Mouse (Mus musculus) adrenal gland, postnatal 4 days (tissue): ENCODE results near the gene Clec11a. TPM values are rescaled to one million over a fixed set of nuclear protein-coding genes. Genes with fewer than 3 reads are reported as not detected.
A peak's percentile ranks its signal among the peaks of the same experiment; 100 is the strongest.

Source experiments
- DNase-seq, 2 experiments: peaks; one replicate each; pipeline ENCODE4 v3.0.0; 2021 to 2022; ENCODE audit warnings: low spot score in 2 of 2, mixed read lengths in 2 of 2
- long read RNA-seq, 2 experiments: library from polyadenylated mRNA; stranded (forward); transcript quantifications; one replicate each; pipeline ENCODE4 v2.0.0; 2021
- total RNA-seq, 2 experiments: library from RNA; stranded (reverse); gene quantifications; 2 replicates each; pipeline ENCODE4 v1.2.3; 2021

Clec11a gene
- 1 to 10 TPM; 6.0 to 7.1 TPM for total RNA-seq
- long read RNA-seq, experiment 1, partial matches to known transcripts: 0 of 3 reads
- long read RNA-seq, experiment 1, other reads (novel, unspliced or antisense): 2 of 3 reads
- long read RNA-seq, experiment 2, transcript Clec11a-201 (4 exons, 2,978 nt): major isoform, 5 of 12 reads
- long read RNA-seq, experiment 2, partial matches to known transcripts: 1 of 12 reads
- long read RNA-seq, experiment 2, other reads (novel, unspliced or antisense): 6 of 12 reads

GRCm38 (mm10) chr7:44306516-44307240, at the start of gene Clec11a:
Gene Clec11a (minus strand): TSS chr7:44306902.
- no peak for DNase-seq

DNA sequence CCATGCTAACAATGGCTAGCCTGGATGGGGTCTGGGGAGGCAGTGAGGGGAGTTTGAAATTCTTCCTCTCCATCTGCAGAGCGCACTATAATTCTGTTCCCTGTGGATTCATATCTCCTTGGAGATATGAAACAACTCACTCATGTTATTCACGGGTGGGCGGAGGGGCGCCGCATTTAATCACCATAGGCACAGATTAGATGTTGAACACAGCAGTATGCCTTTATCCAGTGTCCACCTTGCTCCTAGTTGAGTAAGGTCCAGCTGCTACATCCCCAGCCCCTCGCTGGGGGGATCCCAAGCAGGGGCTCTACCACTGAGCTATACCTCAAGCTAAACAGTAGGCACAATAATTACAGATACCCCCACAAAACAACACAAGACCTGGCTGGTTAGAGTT, 48.7 kb upstream of the Clec11a start:
- DNase-seq: no peak

DNA sequence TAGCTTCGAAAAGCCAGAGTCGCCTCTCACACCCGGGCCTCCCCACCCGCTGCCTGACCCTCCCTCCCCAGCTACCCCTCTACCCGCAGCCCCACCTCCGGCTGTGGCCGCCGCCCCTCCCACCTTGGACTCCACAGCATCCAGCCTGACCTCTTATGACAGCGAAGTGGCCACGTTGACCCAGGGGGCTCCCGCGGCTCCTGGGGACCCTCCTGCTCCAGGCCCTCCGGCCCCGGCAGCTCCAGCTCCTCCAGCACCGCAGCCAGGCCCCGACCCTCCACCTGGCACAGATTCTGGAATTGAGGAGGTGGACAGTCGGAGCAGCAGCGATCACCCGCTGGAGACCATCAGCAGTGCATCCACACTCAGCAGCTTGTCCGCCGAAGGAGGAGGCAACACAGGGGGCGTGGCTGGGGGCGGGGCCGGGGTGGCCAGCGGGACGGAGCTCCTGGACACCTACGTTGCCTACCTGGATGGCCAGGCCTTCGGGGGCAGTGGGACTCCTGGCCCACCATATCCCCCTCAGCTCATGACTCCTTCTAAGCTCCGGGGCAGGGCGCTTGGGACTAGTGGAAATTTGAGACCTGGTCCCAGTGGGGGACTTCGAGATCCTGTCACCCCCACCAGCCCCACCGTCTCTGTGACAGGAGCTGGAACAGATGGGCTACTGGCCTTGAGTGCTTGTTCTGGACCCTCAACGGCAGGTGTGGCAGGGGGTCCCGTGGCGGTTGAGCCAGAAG, 47.1 kb upstream of the Clec11a start:
- DNase-seq: no peak

DNA sequence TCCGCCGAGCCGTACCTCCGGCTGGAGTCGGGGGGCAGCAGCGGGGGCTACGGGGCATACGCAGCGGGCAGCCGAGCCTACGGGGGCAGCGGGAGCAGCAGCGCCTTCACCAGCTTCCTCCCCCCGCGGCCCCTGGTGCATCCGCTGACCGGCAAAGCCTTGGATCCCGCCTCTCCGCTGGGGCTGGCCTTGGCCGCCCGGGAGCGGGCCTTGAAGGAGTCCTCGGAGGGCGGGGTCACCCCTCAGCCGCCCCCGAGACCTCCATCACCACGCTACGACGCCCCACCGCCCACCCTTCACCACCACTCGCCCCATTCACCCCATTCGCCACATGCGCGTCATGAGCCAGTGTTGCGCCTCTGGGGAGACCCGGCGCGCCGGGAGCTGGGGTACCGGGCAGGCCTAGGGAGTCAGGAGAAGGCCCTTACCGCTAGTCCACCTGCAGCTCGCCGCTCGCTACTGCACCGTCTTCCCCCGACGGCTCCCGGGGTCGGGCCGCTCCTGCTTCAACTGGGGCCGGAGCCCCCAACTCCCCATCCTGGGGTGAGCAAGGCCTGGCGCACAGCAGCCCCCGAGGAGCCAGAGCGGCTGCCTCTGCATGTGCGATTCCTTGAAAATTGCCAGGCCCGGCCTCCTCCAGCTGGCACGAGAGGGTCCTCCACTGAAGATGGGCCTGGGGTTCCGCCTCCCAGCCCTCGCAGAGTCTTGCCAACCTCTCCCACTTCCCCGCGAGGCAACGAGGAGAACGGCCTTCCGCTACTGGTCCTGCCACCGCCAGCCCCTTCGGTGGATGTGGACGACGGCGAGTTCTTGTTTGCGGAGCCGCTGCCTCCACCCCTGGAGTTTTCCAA, 46.3 kb upstream of the Clec11a start:
- no peak for DNase-seq

GRCm38 (mm10) chr7:44351881-44352749, 45.4 kb upstream of the Clec11a start:
- DNase-seq: no peak

DNA sequence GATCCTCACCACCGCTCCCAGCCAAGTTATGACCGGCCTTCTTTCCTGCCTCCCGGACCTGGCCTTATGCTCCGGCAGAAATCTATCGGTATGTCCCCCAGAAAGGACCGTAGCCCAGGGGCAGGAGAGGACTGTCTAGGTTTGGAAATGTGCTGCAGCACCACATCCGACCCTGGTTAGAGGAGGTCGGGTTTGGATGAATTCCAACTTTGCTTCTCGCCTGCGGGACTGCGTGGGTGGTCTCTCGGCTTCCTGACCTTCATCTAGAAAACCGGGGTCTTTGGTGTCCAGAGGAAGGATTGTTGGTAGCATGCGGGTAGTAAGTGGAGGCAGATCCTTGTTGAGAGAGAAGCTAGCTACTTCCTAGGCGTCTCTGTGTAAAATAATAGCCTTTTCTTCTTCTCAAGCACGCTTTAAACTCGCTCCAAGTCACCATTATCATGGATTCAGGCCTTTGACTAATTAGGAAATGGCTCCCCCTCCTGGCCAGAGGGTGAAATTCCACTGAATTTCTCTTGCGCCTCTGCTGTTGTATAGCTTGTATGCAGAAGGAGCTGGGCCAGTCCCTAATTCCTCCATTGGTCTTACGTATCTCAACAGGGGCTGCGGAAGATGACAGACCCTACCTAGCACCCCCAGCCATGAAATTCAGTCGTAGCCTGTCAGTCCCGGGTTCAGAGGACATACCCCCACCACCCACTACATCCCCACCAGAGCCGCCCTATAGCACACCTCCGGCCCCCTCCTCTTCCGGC, 44.4 kb upstream of the Clec11a start:
- DNase-seq: peak; percentile 53 to 62

GRCm38 (mm10) chr7:44349043-44349442, 42.3 kb upstream of the Clec11a start:
- no peak for DNase-seq

DNA sequence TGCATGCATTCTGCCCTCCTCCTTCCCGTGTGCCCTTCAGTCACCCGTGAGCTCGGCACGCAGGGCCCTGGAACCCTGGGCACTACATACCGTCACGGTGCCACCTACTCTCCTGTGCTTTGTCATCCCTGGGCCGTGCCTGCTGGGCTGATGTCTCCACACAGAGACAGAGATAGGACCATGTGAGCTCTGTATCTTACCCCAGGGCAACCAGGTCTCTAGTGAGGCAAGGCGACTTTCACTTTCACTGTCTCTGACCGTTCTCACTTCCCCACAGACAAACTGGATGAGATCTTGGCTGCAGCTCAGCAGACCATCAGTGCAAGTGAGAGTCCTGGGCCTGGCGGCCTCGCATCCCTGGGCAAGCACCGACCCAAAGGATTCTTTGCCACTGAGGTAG, 37.9 kb upstream of the Clec11a start:
- no peak for DNase-seq

DNA sequence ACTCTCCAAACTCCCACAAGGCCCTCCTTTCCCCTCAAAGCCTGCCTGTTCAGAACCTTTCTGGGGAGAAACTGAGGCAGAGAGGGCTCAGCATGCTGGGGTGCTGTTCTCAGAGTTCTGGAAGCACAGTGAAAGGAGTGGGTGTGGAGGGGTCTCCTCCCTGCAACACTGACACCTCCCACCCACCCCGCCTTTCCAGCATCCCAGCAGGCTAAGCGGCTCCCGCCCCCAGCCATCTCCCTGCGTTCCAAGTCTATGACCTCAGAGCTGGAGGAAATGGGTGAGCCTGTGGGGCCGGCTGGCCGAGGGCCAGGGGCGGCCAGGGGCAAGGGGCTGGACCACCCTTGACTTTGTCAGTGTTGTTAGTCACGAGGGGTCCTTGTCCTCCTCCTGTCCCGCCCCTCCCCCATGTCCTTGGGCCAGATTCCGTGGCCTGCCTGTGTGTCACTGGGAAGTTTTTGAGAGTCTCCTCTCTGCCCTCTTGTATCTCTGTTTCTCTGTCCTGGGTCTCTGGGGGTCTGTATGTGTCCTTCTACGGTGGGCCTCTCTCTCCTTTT, 36.8 kb upstream of the Clec11a start:
- no peak for DNase-seq

GRCm38 (mm10) chr7:44341714-44342113, 35.0 kb upstream of the Clec11a start:
- DNase-seq: no peak

GRCm38 (mm10) chr7:44341119-44341518, 34.4 kb upstream of the Clec11a start:
- DNase-seq: no peak

GRCm38 (mm10) chr7:44340226-44340625, 33.5 kb upstream of the Clec11a start:
- DNase-seq: no peak

GRCm38 (mm10) chr7:44337121-44337849, 30.6 kb upstream of the Clec11a start:
- DNase-seq: no peak

DNA sequence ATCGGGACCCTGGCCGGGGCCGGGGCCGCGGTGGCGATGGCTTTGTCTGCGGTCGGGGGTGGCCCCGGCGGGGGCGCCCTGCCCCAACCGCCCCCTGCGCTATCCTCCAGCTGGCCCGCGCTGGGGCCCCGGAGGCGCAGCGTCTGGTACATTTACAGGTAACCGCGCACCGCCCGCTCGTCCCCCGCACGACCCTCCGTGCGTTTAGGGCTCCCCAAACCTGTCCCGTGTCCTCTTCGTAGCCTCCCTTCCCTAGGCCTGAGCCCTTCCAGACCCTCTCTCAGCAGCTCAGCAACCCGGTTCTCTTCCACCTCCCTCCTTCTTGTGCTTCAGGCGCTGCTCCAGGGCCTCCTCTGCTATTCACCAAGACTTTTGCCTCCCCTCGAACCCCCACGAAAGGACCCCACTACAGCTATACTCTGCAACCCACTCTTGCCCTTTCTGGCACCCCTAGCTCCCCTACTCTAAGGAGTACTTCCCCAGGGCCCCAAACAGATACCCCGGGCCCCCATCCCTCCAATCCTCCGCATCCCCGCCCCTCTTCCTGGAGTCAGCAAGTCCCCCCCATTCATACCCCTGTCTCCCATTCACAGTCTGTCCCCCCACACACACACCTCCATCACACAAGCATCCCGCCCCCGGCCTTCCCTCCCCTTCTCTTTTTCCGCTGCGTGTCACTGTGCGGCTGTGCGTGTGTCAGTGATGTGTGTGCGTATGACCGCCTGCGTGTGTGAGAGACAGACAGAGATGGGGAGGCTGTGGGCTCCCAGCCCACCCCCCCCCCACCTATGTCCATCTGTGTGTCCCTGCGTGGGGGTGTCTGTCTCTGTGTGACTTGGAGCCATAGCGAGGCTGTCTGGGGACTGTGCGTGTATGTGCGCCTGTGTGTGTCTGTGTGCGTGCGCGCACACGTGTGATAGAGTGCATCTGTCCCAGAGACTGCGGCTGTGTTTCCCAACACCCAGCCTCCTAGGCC, 29.6 kb upstream of the Clec11a start:
- DNase-seq: no peak

- DNase-seq: no peak
Observed at GRCm38 (mm10) chr7:44335031-44335878, 28.6 kb upstream of the Clec11a start.

- DNase-seq: no peak
Observed at GRCm38 (mm10) chr7:44334139-44334538, 27.4 kb upstream of the Clec11a start.
